Comparison of ENCODE assay signal across 30 mouse cellular contexts in the genomic region with DNA sequence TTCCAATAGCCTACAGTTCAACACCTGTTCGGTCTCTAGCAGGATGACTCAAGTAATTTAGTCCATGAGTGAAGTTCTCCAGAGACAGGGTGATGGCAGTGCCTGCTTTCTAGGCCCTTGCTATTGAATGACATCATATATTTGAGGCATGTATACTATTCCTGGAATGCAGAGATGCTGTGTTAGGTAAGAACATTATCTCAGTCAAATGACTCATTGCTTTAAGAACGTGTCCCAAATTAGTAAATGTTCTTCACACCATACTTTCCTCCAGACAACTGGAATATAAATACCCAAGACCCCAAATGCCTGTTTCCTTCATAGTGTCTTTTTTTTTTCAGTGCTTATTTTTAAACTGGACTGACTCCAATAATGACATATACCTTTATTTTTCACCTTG.
DNase-seq lines count a peak whose midpoint lies in the region; ATAC-seq and TF ChIP-seq lines count a peak whose summit lies in the region.
"Had no signal": no experiment of that assay in that cellular context is flagged by ENCODE, and none has a peak within 500 bp of the region (broad histone marks: within the 10 kb centered on the region; RNA-seq: fewer than 3 reads in every experiment).

No protein-coding gene starts in this region.

- no peak overlapping the region for H3K4me2 ChIP-seq in heart, postnatal 0 days (ENCODE audit: low read depth, low read length)
- H3K4me2 ChIP-seq: embryonic facial prominence, embryonic 13.5 days; forebrain, embryonic 12.5 days; forebrain, embryonic 15.5 days; heart, embryonic 13.5 days; hindbrain, embryonic 13.5 days had no signal

- TF ChIP-seq EP300 in heart, postnatal 0 days (IDR thresholded peaks at IDR 0.05; ENCODE audit: low read depth), result no peak

- H3K9me3 ChIP-seq in heart, postnatal 0 days (replicated peaks; ENCODE audit: control insufficient read depth, low read length), result no peaks in the 10 kb centered on the region
- H3K9me3 ChIP-seq: embryonic facial prominence, embryonic 10.5 days; embryonic facial prominence, embryonic 13.5 days; forebrain, embryonic 12.5 days; forebrain, embryonic 15.5 days; heart, embryonic 10.5 days; hindbrain, embryonic 10.5 days; hindbrain, embryonic 13.5 days had no signal

- no peak overlapping the region for H3K4me3 ChIP-seq in heart, postnatal 0 days (ENCODE audit: low read depth, low read length)
- H3K4me3 ChIP-seq: embryonic facial prominence, embryonic 10.5 days; embryonic facial prominence, embryonic 13.5 days; erythroblast, embryonic 14.5 days; forebrain, embryonic 12.5 days; forebrain, embryonic 15.5 days; heart, adult 2 months; heart, embryonic 10.5 days; heart, embryonic 13.5 days; hindbrain, embryonic 10.5 days; hindbrain, embryonic 13.5 days had no signal

- 19% methylated on average over 2 of the region's 2 CpGs for WGBS in heart, postnatal 0 days

- no peak for DNase-seq in heart, postnatal 0 days (ENCODE audit: low spot score)
- DNase-seq in heart, postnatal 4 days, result no peak
- DNase-seq in left cerebral cortex, adult 9 months (ENCODE audit: low spot score in 2 of 2), result peak; percentile 10 to 11
- no peak for DNase-seq in left cerebral cortex, adult 18-20 months (ENCODE audit: low spot score in 2 of 2)
- DNase-seq in Muller cell, postnatal 12 days (ENCODE audit: inconsistent ontology term), result peak; percentile 41
- DNase-seq in telencephalon, adult 2 months (ENCODE audit: low read depth, low spot score), result peak; percentile 67
- DNase-seq in cerebellum, postnatal 4 days (ENCODE audit: low spot score in 2 of 2), result no peak
- DNase-seq: adrenal gland, postnatal 10 days; adrenal gland, postnatal 36 days; cerebellum, adult 11 months; cerebellum, adult 2 months; cerebellum, adult 9-11 months; cerebellum, postnatal 25 days; embryo, embryonic 11 days; gastrocnemius, postnatal 10 days; gastrocnemius, postnatal 36 days; heart, adult 2 months had no signal

- no peak overlapping the region for H3K27ac ChIP-seq in heart, postnatal 0 days (ENCODE audit: low read depth)
- H3K27ac ChIP-seq: embryonic facial prominence, embryonic 10.5 days; embryonic facial prominence, embryonic 13.5 days; forebrain, embryonic 12.5 days; forebrain, embryonic 15.5 days; heart, adult 2 months; heart, embryonic 10.5 days; heart, embryonic 13.5 days; hindbrain, embryonic 10.5 days; hindbrain, embryonic 13.5 days; hindbrain, postnatal 0 days had no signal

- ATAC-seq in heart, postnatal 0 days (ENCODE audit: insufficient read depth, low read depth), result 0 out of 2 replicates have a peak, but pooled peaks have one; percentile 30
- ATAC-seq: forebrain, embryonic 15.5 days; hindbrain, postnatal 0 days; inflammation-experienced regulatory T-cells, adult 6 months; intestine, embryonic 16.5 days; Patski had no signal

- H3K9ac ChIP-seq in heart, postnatal 0 days (replicated peaks; ENCODE audit: low read depth, low read length), result no peak overlapping the region
- H3K9ac ChIP-seq: embryonic facial prominence, embryonic 13.5 days; forebrain, embryonic 12.5 days; forebrain, embryonic 15.5 days; heart, embryonic 13.5 days; hindbrain, embryonic 13.5 days had no signal

- no peaks in the 10 kb centered on the region for H3K4me1 ChIP-seq in heart, postnatal 0 days (ENCODE audit: control insufficient read depth, insufficient read depth)
- H3K4me1 ChIP-seq: embryonic facial prominence, embryonic 10.5 days; embryonic facial prominence, embryonic 13.5 days; forebrain, embryonic 12.5 days; forebrain, embryonic 15.5 days; heart, embryonic 10.5 days; heart, embryonic 13.5 days; hindbrain, embryonic 10.5 days; hindbrain, embryonic 13.5 days had no signal

- no peak for TF ChIP-seq CTCF in heart, postnatal 0 days (IDR thresholded peaks at IDR 0.05; ENCODE audit: low read depth)

- no peaks in the 10 kb centered on the region for H3K27me3 ChIP-seq in heart, postnatal 0 days (ENCODE audit: control insufficient read depth, insufficient read depth, low read length)
- H3K27me3 ChIP-seq: embryonic facial prominence, embryonic 13.5 days; forebrain, embryonic 12.5 days; forebrain, embryonic 15.5 days; heart, embryonic 13.5 days; hindbrain, embryonic 13.5 days; Patski had no signal

- no peaks in the 10 kb centered on the region for H3K36me3 ChIP-seq in heart, postnatal 0 days (replicated peaks; ENCODE audit: control insufficient read depth, insufficient read depth, low read length)
- H3K36me3 ChIP-seq: embryonic facial prominence, embryonic 10.5 days; embryonic facial prominence, embryonic 13.5 days; forebrain, embryonic 12.5 days; forebrain, embryonic 15.5 days; heart, embryonic 10.5 days; heart, embryonic 13.5 days; hindbrain, embryonic 10.5 days; hindbrain, embryonic 13.5 days had no signal

Comparison
In these comparisons a context has a peak if more than half of its experiments do, and no peak if none do; other contexts are left out.
1. DNase-seq: peak in left cerebral cortex, adult 9 months (2 of 2), Muller cell, postnatal 12 days (single experiment) and telencephalon, adult 2 months (single experiment); none in heart, postnatal 0 days (single experiment), heart, postnatal 4 days (single experiment), left cerebral cortex, adult 18-20 months (0 of 2) and cerebellum, postnatal 4 days (0 of 2).